Mouse (Mus musculus) MEL (cell line): ENCODE data around the gene Ciz1. TPM values are rescaled to one million over a fixed set of nuclear protein-coding genes. Genes with fewer than 3 reads are reported as not detected.

Experiments
- DNase-seq: peaks from one replicate; pipeline ENCODE4 v3.0.0; 2011; ENCODE audit warnings: low read depth, low spot score
- H3K27ac ChIP-seq: 2 replicates; pipeline ENCODE4 v1.5.1; 2012; ENCODE audit warnings: low read depth, mild to moderate bottlenecking, control low read depth, low read length, moderate library complexity; ENCODE audit not compliant: control insufficient read depth
- H3K27me3 ChIP-seq, 2 experiments: fragments of 150-350 bp in 1 of 2; sonication (generic) in 1 of 2; 2 replicates each; pipeline ENCODE4 v1.6.1; 2012; ENCODE audit warnings: low read length in 2 of 2, mild to moderate bottlenecking in 2 of 2, improper control_type of control experiment in 1 of 2, moderate library complexity in 1 of 2; ENCODE audit not compliant: insufficient read depth in 2 of 2, control insufficient read depth in 1 of 2
- H3K36me3 ChIP-seq, 2 experiments: 2 replicates each; pipeline ENCODE4 v1.6.1; 2012 to 2014; ENCODE audit warnings: low read length in 2 of 2, improper control_type of control experiment in 1 of 2, inconsistent platforms in 1 of 2, mild to moderate bottlenecking in 1 of 2; ENCODE audit not compliant: insufficient read depth in 2 of 2, control insufficient read depth in 1 of 2
- H3K4me1 ChIP-seq, 2 experiments: fragments of 150-350 bp in 1 of 2; sonication (generic) in 1 of 2; 2 replicates each; pipeline ENCODE4 v1.6.1; 2012; ENCODE audit warnings: low read length in 2 of 2, improper control_type of control experiment in 1 of 2, mild to moderate bottlenecking in 1 of 2; ENCODE audit not compliant: insufficient read depth in 2 of 2, control insufficient read depth in 1 of 2
- H3K4me3 ChIP-seq, 2 experiments: fragments of 150-350 bp in 1 of 2; sonication (generic) in 1 of 2; 2 replicates each; pipeline ENCODE4 v1.5.1; 2012; ENCODE audit warnings: low read depth in 2 of 2, low read length in 2 of 2, mild to moderate bottlenecking in 2 of 2, moderate library complexity in 2 of 2, control low read depth in 1 of 2, improper control_type of control experiment in 1 of 2; ENCODE audit not compliant: control insufficient read depth in 1 of 2, insufficient read depth in 1 of 2
- H3K79me2 ChIP-seq: 2 replicates; pipeline ENCODE4 v1.6.1; 2012; ENCODE audit warnings: mild to moderate bottlenecking, low read length, moderate library complexity; ENCODE audit not compliant: control insufficient read depth, poor library complexity, insufficient read depth
- H3K9ac ChIP-seq: 2 replicates; pipeline ENCODE4 v1.6.1; 2012; ENCODE audit warnings: low read depth, mild to moderate bottlenecking, control low read depth, low read length, moderate library complexity; ENCODE audit not compliant: control insufficient read depth, poor library complexity, severe bottlenecking
- H3K9me3 ChIP-seq: fragments of 150-350 bp; sonication (generic); replicated peaks from 2 replicates; pipeline ENCODE4 v1.6.1; 2012; ENCODE audit warnings: mild to moderate bottlenecking, low read length, improper control_type of control experiment, moderate library complexity; ENCODE audit not compliant: insufficient read depth
- CTCF ChIP-seq, 3 experiments: IDR thresholded peaks in 2 of 3; conservative IDR thresholded peaks in 1 of 3; 2 replicates each; pipeline ENCODE4 v1.5.1; 2011 to 2012; ENCODE audit warnings: low read length in 3 of 3, low read depth in 2 of 3, mild to moderate bottlenecking in 2 of 3, improper control_type of control experiment in 1 of 3, inconsistent platforms in 1 of 3, mixed read lengths in 1 of 3, moderate library complexity in 1 of 3; ENCODE audit not compliant: control insufficient read depth in 1 of 3, insufficient read depth in 1 of 3, poor library complexity in 1 of 3, severe bottlenecking in 1 of 3
- E2F4 ChIP-seq: IDR thresholded peaks from 2 replicates; pipeline ENCODE4 v1.6.1; 2011; ENCODE audit warnings: low read depth, low read length, improper control_type of control experiment, borderline replicate concordance
- ELF1 ChIP-seq: IDR thresholded peaks from 2 replicates; pipeline ENCODE4 v1.6.1; 2014; ENCODE audit warnings: low read depth, mild to moderate bottlenecking, inconsistent platforms, low read length, improper control_type of control experiment, moderate library complexity
- GABPA ChIP-seq: IDR thresholded peaks from 2 replicates; pipeline ENCODE4 v1.6.1; 2012; ENCODE audit warnings: low read depth, mild to moderate bottlenecking, inconsistent platforms, low read length, improper control_type of control experiment, moderate library complexity
- HCFC1 ChIP-seq: IDR thresholded peaks from 2 replicates; pipeline ENCODE4 v1.6.1; 2012; ENCODE audit warnings: low read depth, mild to moderate bottlenecking, inconsistent platforms, low read length, improper control_type of control experiment, moderate library complexity
- KAT2A ChIP-seq: conservative IDR thresholded peaks from 2 replicates; pipeline ENCODE4 v1.6.1; 2012; ENCODE audit warnings: low read depth, low read length, improper control_type of control experiment, inconsistent platforms
- MAX ChIP-seq: IDR thresholded peaks from 2 replicates; pipeline ENCODE4 v1.6.1; 2011; ENCODE audit warnings: low read length, improper control_type of control experiment
- MAZ ChIP-seq: IDR thresholded peaks from 2 replicates; pipeline ENCODE4 v1.6.1; 2012; ENCODE audit warnings: low read depth, mild to moderate bottlenecking, inconsistent platforms, low read length, improper control_type of control experiment
- MEF2A ChIP-seq: IDR thresholded peaks from 2 replicates; pipeline ENCODE4 v1.6.1; 2014; ENCODE audit warnings: low read depth, mild to moderate bottlenecking, inconsistent platforms, low read length, improper control_type of control experiment; ENCODE audit not compliant: poor library complexity, insufficient replicate concordance, severe bottlenecking; ENCODE audit errors: extremely low read depth
- MXI1 ChIP-seq: IDR thresholded peaks from 2 replicates; pipeline ENCODE4 v1.6.1; 2011; ENCODE audit warnings: mild to moderate bottlenecking, low read depth, low read length, improper control_type of control experiment
- MYB ChIP-seq: IDR thresholded peaks from 2 replicates; pipeline ENCODE4 v1.6.1; 2011; ENCODE audit warnings: mild to moderate bottlenecking, low read depth, low read length, improper control_type of control experiment
- MYC ChIP-seq: IDR thresholded peaks from 2 replicates; pipeline ENCODE4 v1.6.1; 2011; ENCODE audit warnings: low read depth, mild to moderate bottlenecking, low read length, improper control_type of control experiment, moderate library complexity
- NELFE ChIP-seq: IDR thresholded peaks from 2 replicates; pipeline ENCODE4 v1.6.1; 2011; ENCODE audit warnings: low read depth, low read length, improper control_type of control experiment
- NRF1 ChIP-seq: IDR thresholded peaks from 2 replicates; pipeline ENCODE4 v1.6.1; 2014; ENCODE audit warnings: low read depth, mild to moderate bottlenecking, inconsistent platforms, low read length, improper control_type of control experiment, moderate library complexity; ENCODE audit not compliant: poor library complexity, insufficient read depth, severe bottlenecking
- POLR2A ChIP-seq, 2 experiments: IDR thresholded peaks; 2 replicates each; pipeline ENCODE4 v1.6.1; 2011 to 2012; ENCODE audit warnings: low read length in 2 of 2, mild to moderate bottlenecking in 2 of 2, control low read depth in 1 of 2, improper control_type of control experiment in 1 of 2, low read depth in 1 of 2, moderate library complexity in 1 of 2; ENCODE audit not compliant: control insufficient read depth in 1 of 2, insufficient read depth in 1 of 2, poor library complexity in 1 of 2
- POLR2AphosphoS2 ChIP-seq: IDR thresholded peaks from 2 replicates; pipeline ENCODE4 v1.6.1; 2011; ENCODE audit warnings: low read length, improper control_type of control experiment
- POLR2AphosphoS5 ChIP-seq: IDR thresholded peaks from 2 replicates; pipeline ENCODE4 v1.6.1; 2012; ENCODE audit warnings: low read depth, borderline replicate concordance, mild to moderate bottlenecking, inconsistent platforms, low read length, moderate library complexity, mixed read lengths
- RAD21 ChIP-seq: IDR thresholded peaks from 2 replicates; pipeline ENCODE4 v1.6.1; 2011; ENCODE audit warnings: mild to moderate bottlenecking, low read depth, low read length, improper control_type of control experiment
- TAL1 ChIP-seq: IDR thresholded peaks from 2 replicates; pipeline ENCODE4 v1.6.1; 2012; ENCODE audit warnings: mild to moderate bottlenecking, inconsistent platforms, low read length, moderate library complexity, mixed read lengths
- TBP ChIP-seq: IDR thresholded peaks from 2 replicates; pipeline ENCODE4 v1.8.0; 2011; ENCODE audit warnings: low read depth, low read length, improper control_type of control experiment
- USF2 ChIP-seq, 2 experiments: IDR thresholded peaks; 2 replicates each; pipeline ENCODE4 v1.6.1; 2011 to 2012; ENCODE audit warnings: improper control_type of control experiment in 2 of 2, low read length in 2 of 2, borderline replicate concordance in 1 of 2, inconsistent platforms in 1 of 2, low read depth in 1 of 2, mild to moderate bottlenecking in 1 of 2; ENCODE audit not compliant: insufficient read depth in 1 of 2
- ZC3H11A ChIP-seq: IDR thresholded peaks from 2 replicates; pipeline ENCODE4 v1.6.1; 2012; ENCODE audit warnings: low read depth, mild to moderate bottlenecking, inconsistent platforms, low read length, improper control_type of control experiment
- ZKSCAN1 ChIP-seq: IDR thresholded peaks from 2 replicates; pipeline ENCODE4 v1.6.1; 2012; ENCODE audit warnings: low read depth, mild to moderate bottlenecking, inconsistent platforms, low read length, improper control_type of control experiment, moderate library complexity
- ZMIZ1 ChIP-seq: IDR thresholded peaks from 2 replicates; pipeline ENCODE4 v1.6.1; 2012; ENCODE audit warnings: low read depth, mild to moderate bottlenecking, inconsistent platforms, low read length, improper control_type of control experiment, moderate library complexity
- ZNF384 ChIP-seq: IDR thresholded peaks from 2 replicates; pipeline ENCODE4 v1.6.1; 2012; ENCODE audit warnings: low read depth, mild to moderate bottlenecking, inconsistent platforms, low read length, improper control_type of control experiment
- polyA plus RNA-seq, 2 experiments: library from polyadenylated mRNA; stranded (reverse) in 1 of 2; unstranded in 1 of 2; fragments of >175 nt in 1 of 2; fragments of >200 nt in 1 of 2; gene quantifications; 2 replicates each; pipeline versions ENCODE4 v1.2.1 to v1.2.4; 2012; ENCODE audit warnings: low replicate concordance in 2 of 2, low read depth in 1 of 2; ENCODE audit not compliant: insufficient read length in 2 of 2, insufficient read depth in 1 of 2, missing spikeins in 1 of 2
- total RNA-seq: library from RNA; depleted of rRNA; stranded (reverse); fragments of 300-350 nt; gene quantifications from 2 replicates; pipeline ENCODE4 v1.2.3, GENCODE M21; 2012

Ciz1 gene
- total and polyA plus RNA-seq, 3 experiments = 20.7 to 99.8 TPM; not detected in 1

DNA sequence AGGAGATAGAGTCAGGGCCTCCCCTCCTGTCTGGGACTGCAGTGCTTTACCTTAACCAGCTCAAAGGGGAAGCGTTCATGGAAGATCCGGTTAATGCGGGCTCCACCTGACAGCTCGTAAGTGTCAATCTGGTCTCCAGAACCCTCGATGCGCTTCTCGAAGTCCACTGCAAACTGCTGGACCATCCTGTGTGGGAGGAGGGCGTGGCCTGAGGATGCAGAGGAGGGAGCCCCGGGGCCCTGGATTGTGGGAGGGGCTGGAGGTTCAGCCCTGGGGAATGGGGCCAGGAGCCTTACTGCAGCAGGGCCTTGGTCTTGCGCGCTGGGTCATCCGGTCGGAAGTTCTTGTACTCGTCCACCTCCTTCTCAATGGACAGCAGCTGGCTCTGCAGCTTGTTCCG is 16.2 kb upstream of the Ciz1 start:
- Histone ChIP-seq H3K9ac (no peak overlapping the region), H3K27ac (no peak overlapping the region), H3K36me3 (no peaks in the 10 kb centered on the region), H3K27me3 (no peaks in the 10 kb centered on the region), H3K9me3 (no peaks in the 10 kb centered on the region), H3K4me3 (no peak overlapping the region), H3K79me2 (no peaks in the 10 kb centered on the region), H3K4me1 (no peaks in the 10 kb centered on the region)
- DNase-seq = no peak
- TF ChIP-seq NRF1 = no peak
- no peak for TF ChIP-seq TAL1
- no peak for TF ChIP-seq CTCF (IDR thresholded peaks at IDR 0.05 in 2 of 3, conservative IDR thresholded peaks at IDR 0.05 in 1 of 3; ENCODE audit: control insufficient read depth in 1 of 3, insufficient read depth in 1 of 3, low read depth in 2 of 3, low read length in 3 of 3, poor library complexity in 1 of 3, severe bottlenecking in 1 of 3)
- no peak for TF ChIP-seq TBP
- TF ChIP-seq E2F4 = no peak
- no peak for TF ChIP-seq ELF1
- TF ChIP-seq MEF2A = no peak
- TF ChIP-seq POLR2AphosphoS2 = no peak
- no peak for TF ChIP-seq USF2 (IDR thresholded peaks at IDR 0.05; ENCODE audit: borderline replicate concordance in 1 of 2, insufficient read depth in 1 of 2, low read depth in 1 of 2, low read length in 2 of 2)
- TF ChIP-seq ZMIZ1 = no peak
- TF ChIP-seq RAD21 = no peak
- no peak for TF ChIP-seq NELFE

DNA sequence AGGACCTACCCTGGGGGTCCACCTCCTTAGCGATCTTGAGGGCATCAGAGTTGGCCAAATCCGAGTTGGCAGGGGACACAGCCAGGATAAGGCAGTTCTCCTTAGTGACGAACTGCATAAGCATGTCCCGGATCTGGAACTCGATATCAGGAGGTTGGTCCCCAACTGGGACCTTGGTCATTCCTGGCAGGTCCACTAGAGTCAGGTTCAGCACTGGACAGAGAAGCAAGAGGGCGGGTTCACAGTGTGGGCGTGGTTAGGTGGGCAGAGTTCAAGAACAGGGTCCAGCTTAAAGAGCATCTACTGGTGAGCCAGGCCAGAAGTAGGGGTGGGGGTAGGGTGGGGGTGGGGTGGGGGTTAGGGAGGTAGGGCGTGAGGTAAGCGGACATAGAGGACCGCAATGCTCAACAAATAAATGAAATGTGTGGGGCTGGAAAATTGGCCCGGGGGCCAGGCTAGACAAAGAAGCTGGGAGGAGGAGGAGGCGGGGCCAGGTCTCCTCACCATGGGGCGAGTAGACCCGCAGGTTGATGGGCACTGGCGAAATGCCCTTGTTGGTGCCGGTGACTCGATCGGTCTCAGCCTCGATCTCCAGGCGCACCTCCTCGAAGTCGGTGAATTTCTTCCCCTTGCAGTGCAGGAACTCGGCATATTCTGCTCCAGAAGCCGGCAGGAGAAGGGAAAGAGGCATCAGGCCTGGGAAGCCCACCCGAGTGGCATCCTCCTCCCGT is 12.1 kb upstream of the Ciz1 start:
- Histone ChIP-seq H3K4me1 (no peaks in the 10 kb centered on the region), H3K27ac (no peak overlapping the region)
- DNase-seq = no peak
- TF ChIP-seq TBP = no peak
- no peak for TF ChIP-seq GABPA
- no peak for TF ChIP-seq MXI1
- TF ChIP-seq ZNF384 = no peak
- TF ChIP-seq ZC3H11A = no peak
- TF ChIP-seq RAD21 = no peak
- TF ChIP-seq MAZ = no peak
- TF ChIP-seq CTCF (IDR thresholded peaks at IDR 0.05 in 2 of 3, conservative IDR thresholded peaks at IDR 0.05 in 1 of 3; ENCODE audit: control insufficient read depth in 1 of 3, insufficient read depth in 1 of 3, low read depth in 2 of 3, low read length in 3 of 3, poor library complexity in 1 of 3, severe bottlenecking in 1 of 3) = no peak
- TF ChIP-seq MYC = no peak
- TF ChIP-seq TAL1 = no peak
- no peak for TF ChIP-seq POLR2AphosphoS5
- no peak for TF ChIP-seq MAX
- TF ChIP-seq KAT2A = no peak
- no peak for TF ChIP-seq POLR2A (IDR thresholded peaks at IDR 0.05; ENCODE audit: control insufficient read depth in 1 of 2, insufficient read depth in 1 of 2, low read depth in 1 of 2, low read length in 2 of 2, poor library complexity in 1 of 2)
- TF ChIP-seq MYB = no peak
- no peak for TF ChIP-seq HCFC1
- no peak for TF ChIP-seq E2F4
- no peak for TF ChIP-seq ZKSCAN1
- TF ChIP-seq, all 39 proteins: peak for 0
- no peaks in the 10 kb centered on the region for H3K79me2 ChIP-seq
- no peaks in the 10 kb centered on the region for H3K36me3 ChIP-seq
- no peak overlapping the region for H3K9ac ChIP-seq
- no peaks in the 10 kb centered on the region for H3K9me3 ChIP-seq
- no peaks in the 10 kb centered on the region for H3K27me3 ChIP-seq
- no peak overlapping the region for H3K4me3 ChIP-seq
